Mouse (Mus musculus): ENCODE data around the gene Mecom.

DNA sequence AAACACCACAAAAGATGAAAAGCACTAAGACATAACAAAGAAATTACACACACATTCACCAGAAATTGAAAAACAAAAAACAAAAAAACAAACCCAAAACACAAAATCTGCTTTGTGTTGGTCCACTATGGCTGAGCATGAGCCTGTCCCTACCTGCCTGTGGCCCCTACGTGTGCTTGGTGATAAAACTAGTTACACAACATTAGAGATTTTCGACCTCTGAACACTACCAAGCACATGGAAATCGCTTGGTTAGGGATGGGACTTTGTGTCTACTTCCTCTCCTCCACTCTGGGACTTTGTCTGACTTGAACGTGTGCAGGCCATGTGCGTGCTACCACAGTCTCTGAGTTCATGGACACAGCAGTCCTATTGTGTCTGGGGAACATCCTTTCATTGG, 292.0 kb downstream of the Mecom start:
- TF ChIP-seq CTCF (conservative IDR thresholded peaks at IDR 0.05; ENCODE audit: low read length) (no peak), NANOG (IDR thresholded peaks at IDR 0.05; ENCODE audit: borderline replicate concordance, low read length) (no peak), POU5F1 (IDR thresholded peaks at IDR 0.05; ENCODE audit: borderline replicate concordance, low read length) (no peak)

Data from E14TG2a.4 (cell line).